Mouse (Mus musculus): ENCODE data around the gene Tor1aip2. TPM values are rescaled to one million over a fixed set of nuclear protein-coding genes. Genes with fewer than 3 reads are reported as not detected.
"Not testable (repeated sequence)": the region's sequence is repeated elsewhere in the genome, so short reads cannot be mapped to it uniquely, and the experiment has no call there.

Gene Tor1aip2
- polyA plus RNA-seq, 1 experiment = 1.4 TPM

DNA sequence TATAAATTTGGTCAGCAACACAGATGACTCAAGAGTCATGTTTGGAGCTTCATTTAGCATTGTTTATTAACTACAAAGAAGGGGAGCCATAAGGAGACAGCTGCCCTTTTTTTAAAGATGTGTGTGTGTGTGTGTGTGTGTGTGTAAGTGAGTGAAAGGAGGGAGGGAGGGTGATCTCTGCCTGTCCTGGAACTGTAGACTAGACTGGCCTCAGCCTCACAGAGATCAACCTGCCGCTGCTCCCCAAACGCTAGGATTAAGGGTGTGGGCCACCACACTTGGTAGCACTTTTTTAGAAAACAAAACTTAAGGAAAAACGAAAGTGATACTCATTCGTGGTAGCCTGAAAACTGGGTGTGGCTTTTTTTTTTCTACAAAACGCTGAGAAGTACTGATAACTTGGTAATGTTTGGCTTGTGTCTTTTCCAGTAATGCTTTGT lies 2.0 kb downstream of the Tor1aip2 start:
- H3K36me3 ChIP-seq (ENCODE audit: control insufficient read depth) = peaks cover 38% of the 10 kb centered on the region
- no peaks in the 10 kb centered on the region for H3K9me3 ChIP-seq (ENCODE audit: control insufficient read depth, low read length)
- peak overlapping the region; percentile 100 for H3K4me3 ChIP-seq (replicated peaks)
- TF ChIP-seq TAL1 (IDR thresholded peaks at IDR 0.05; ENCODE audit: low read length) (no peak), GATA1 (IDR thresholded peaks at IDR 0.05; ENCODE audit: low read length) (no peak)
- peaks cover 54% of the 10 kb centered on the region for H3K4me1 ChIP-seq (ENCODE audit: control insufficient read depth)
- H3K27me3 ChIP-seq (ENCODE audit: control insufficient read depth) = no peaks in the 10 kb centered on the region

GRCm38 (mm10) chr1:156039989-156040388 lies 4.8 kb downstream of the Tor1aip2 start:
- H3K9me3 ChIP-seq (ENCODE audit: control insufficient read depth, low read length); H3K27me3 ChIP-seq (ENCODE audit: control insufficient read depth): not testable (repeated sequence)
- peaks cover 56% of the 10 kb centered on the region for H3K4me1 ChIP-seq (ENCODE audit: control insufficient read depth)
- peaks cover 47% of the 10 kb centered on the region for H3K36me3 ChIP-seq (ENCODE audit: control insufficient read depth)
- H3K4me3 ChIP-seq (replicated peaks) = peak overlapping the region; percentile 83

- H3K4me1 ChIP-seq (ENCODE audit: control insufficient read depth) = peaks cover 59% of the 10 kb centered on the region
- H3K36me3 ChIP-seq (ENCODE audit: control insufficient read depth) = peaks cover 56% of the 10 kb centered on the region
- no peaks in the 10 kb centered on the region for H3K9me3 ChIP-seq (ENCODE audit: control insufficient read depth, low read length)
- peak overlapping the region; percentile 83 for H3K4me3 ChIP-seq (replicated peaks)
- TF ChIP-seq GATA1 (IDR thresholded peaks at IDR 0.05; ENCODE audit: low read length) (no peak), TAL1 (IDR thresholded peaks at IDR 0.05; ENCODE audit: low read length) (no peak)
- H3K27me3 ChIP-seq (ENCODE audit: control insufficient read depth) = no peaks in the 10 kb centered on the region
Measured at GRCm38 (mm10) chr1:156040731-156041401, 5.7 kb downstream of the Tor1aip2 start.

DNA sequence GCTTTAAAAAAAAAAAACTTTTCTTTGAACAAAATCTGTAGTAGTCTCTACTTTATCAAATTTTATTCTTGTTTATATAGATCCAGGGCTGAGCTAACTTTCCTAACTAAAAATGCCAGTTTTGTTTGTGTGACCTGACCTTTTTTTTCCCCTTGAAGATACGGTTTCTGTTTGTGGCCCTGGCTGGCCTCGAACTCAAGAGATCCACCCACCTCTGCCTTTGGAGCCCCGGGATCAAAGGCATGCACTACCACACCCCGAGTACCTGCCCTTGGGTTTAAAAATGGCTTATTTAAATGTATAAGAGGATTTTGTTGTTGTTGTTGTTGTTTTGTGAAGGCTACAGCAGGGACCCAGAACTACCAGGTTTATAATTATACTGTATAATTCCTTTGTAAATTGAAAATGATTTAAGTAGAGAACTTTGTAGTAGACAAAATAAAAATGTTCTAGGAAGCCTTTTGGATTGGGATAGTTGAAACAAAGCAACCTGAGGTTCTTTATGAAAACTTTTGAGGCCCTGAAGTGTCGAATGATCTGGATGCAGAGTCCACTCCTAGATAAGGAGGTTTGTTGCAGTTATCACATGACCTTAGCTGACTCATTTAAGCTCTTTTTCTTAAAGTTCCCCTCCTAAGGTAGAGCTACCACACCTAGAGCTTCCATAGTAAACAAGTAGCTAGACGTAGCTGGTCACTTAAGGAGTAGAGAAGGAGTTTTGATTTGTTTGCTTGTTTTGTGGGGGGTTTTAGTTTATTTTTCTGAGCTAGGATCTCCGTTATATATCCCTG lies 6.4 kb downstream of the Tor1aip2 start:
- H3K4me1 ChIP-seq (ENCODE audit: control insufficient read depth) = peaks cover 59% of the 10 kb centered on the region

DNA sequence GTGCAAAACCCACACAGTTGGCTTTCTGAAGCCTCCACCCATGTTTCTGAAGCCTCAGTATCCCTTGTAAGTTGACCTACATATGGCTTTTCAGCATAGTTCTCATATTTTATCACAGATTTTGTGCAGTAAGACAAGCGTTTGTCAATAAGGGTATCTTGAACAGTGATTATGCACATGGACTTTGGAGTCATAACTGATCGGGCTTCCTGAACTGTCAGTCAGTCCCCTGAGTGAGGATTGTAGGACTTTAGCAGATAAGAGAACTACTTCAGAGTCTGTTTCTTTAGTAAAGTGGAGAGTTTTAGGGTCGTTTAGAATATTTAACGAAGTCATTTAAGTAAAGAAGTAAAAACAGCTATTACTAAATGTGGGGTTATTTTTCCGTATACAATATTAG lies 7.3 kb downstream of the Tor1aip2 start:
- Histone ChIP-seq H3K9me3 (ENCODE audit: control insufficient read depth, low read length) (no peaks in the 10 kb centered on the region), H3K4me1 (ENCODE audit: control insufficient read depth) (peaks cover 59% of the 10 kb centered on the region), H3K36me3 (ENCODE audit: control insufficient read depth) (peaks cover 72% of the 10 kb centered on the region), H3K27me3 (ENCODE audit: control insufficient read depth) (no peaks in the 10 kb centered on the region), H3K4me3 (replicated peaks) (peak overlapping the region; percentile 83)
- TF ChIP-seq GATA1 (IDR thresholded peaks at IDR 0.05; ENCODE audit: low read length) (no peak), TAL1 (IDR thresholded peaks at IDR 0.05; ENCODE audit: low read length) (no peak)

More for the DNA sequence above, 6.4 kb downstream of the Tor1aip2 start:
- H3K4me3 ChIP-seq (replicated peaks) = peak overlapping the region; percentile 83
- H3K9me3 ChIP-seq (ENCODE audit: control insufficient read depth, low read length) = no peaks in the 10 kb centered on the region
- no peaks in the 10 kb centered on the region for H3K27me3 ChIP-seq (ENCODE audit: control insufficient read depth)
- peak; percentile 59; the same call in 1 of the 2 replicates for TF ChIP-seq GATA1 (IDR thresholded peaks at IDR 0.05; ENCODE audit: low read length)
- TF ChIP-seq TAL1 (IDR thresholded peaks at IDR 0.05; ENCODE audit: low read length) = no peak
- H3K36me3 ChIP-seq (ENCODE audit: control insufficient read depth) = peaks cover 64% of the 10 kb centered on the region

- Histone ChIP-seq H3K4me3 (replicated peaks) (peak overlapping the region; percentile 29), H3K4me1 (ENCODE audit: control insufficient read depth) (peaks cover 54% of the 10 kb centered on the region), H3K9me3 (ENCODE audit: control insufficient read depth, low read length) (no peaks in the 10 kb centered on the region), H3K27me3 (ENCODE audit: control insufficient read depth) (no peaks in the 10 kb centered on the region), H3K36me3 (ENCODE audit: control insufficient read depth) (peaks cover 77% of the 10 kb centered on the region)
- TF ChIP-seq GATA1 (IDR thresholded peaks at IDR 0.05; ENCODE audit: low read length) = no peak
- no peak for TF ChIP-seq TAL1 (IDR thresholded peaks at IDR 0.05; ENCODE audit: low read length)
Measured at GRCm38 (mm10) chr1:156043027-156043426, 7.8 kb downstream of the Tor1aip2 start.

DNA sequence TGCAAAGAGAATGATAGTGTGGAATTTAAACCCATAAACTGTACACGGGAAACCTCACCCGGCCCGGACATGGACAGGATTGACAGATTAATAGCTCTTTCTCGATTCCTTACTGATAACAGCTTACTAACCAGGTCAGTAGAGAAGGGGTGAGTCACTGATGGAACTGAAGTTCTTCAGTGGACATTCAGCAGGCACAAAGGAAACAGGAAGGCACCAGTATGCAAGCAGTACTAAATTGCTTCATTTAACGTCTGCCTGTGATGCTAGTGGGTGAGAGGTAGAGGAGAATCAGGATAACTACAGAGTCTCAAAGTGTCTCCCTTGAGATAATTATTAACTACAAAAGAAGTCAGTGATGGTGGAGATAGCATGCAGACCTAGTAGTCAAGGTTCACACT lies 9.0 kb downstream of the Tor1aip2 start:
- TF ChIP-seq GATA1 (IDR thresholded peaks at IDR 0.05; ENCODE audit: low read length) (no peak), TAL1 (IDR thresholded peaks at IDR 0.05; ENCODE audit: low read length) (no peak)
- peaks cover 82% of the 10 kb centered on the region for H3K36me3 ChIP-seq (ENCODE audit: control insufficient read depth)

GRCm38 (mm10) chr1:156046688-156047087 lies 11.5 kb downstream of the Tor1aip2 start:
- TF ChIP-seq GATA1 (IDR thresholded peaks at IDR 0.05; ENCODE audit: low read length) (no peak), TAL1 (IDR thresholded peaks at IDR 0.05; ENCODE audit: low read length) (no peak)
- no peak overlapping the region for H3K4me3 ChIP-seq (replicated peaks)
- no peaks in the 10 kb centered on the region for H3K27me3 ChIP-seq (ENCODE audit: control insufficient read depth)
- no peaks in the 10 kb centered on the region for H3K9me3 ChIP-seq (ENCODE audit: control insufficient read depth, low read length)
- H3K4me1 ChIP-seq (ENCODE audit: control insufficient read depth) = peaks cover 24% of the 10 kb centered on the region
- H3K36me3 ChIP-seq (ENCODE audit: control insufficient read depth) = peaks cover 100% of the 10 kb centered on the region

More for the DNA sequence above, 9.0 kb downstream of the Tor1aip2 start:
- Histone ChIP-seq H3K27me3 (ENCODE audit: control insufficient read depth) (no peaks in the 10 kb centered on the region), H3K9me3 (ENCODE audit: control insufficient read depth, low read length) (no peaks in the 10 kb centered on the region), H3K4me1 (ENCODE audit: control insufficient read depth) (peaks cover 43% of the 10 kb centered on the region), H3K4me3 (replicated peaks) (no peak overlapping the region)

DNA sequence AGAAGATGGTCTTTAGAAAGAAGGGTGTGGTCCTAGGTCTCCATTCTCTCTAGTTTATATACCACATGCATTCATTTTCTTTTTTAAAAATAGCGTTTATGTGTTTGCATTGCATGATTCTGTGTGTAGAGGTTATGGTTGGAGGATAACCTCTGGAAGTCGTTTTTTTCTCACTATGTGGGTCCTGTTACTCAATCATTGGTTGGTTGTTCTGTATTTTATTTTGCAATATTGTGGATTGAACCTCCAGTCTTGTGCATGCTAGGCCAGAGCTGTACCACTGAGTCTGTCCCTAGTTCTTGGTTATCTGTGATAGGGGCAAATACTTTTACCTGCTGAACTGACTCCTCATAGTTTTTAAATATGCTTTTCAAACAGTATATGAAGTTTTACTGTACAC lies 23.0 kb downstream of the Tor1aip2 start:
- Histone ChIP-seq H3K9me3 (ENCODE audit: control insufficient read depth, low read length) (no peaks in the 10 kb centered on the region), H3K36me3 (ENCODE audit: control insufficient read depth) (peaks cover 97% of the 10 kb centered on the region), H3K4me1 (ENCODE audit: control insufficient read depth) (peaks cover 4% of the 10 kb centered on the region), H3K4me3 (replicated peaks) (no peak overlapping the region), H3K27me3 (ENCODE audit: control insufficient read depth) (no peaks in the 10 kb centered on the region)
- TF ChIP-seq GATA1 (IDR thresholded peaks at IDR 0.05; ENCODE audit: low read length) (no peak), TAL1 (IDR thresholded peaks at IDR 0.05; ENCODE audit: low read length) (no peak)
